Mouse (Mus musculus) skeletal muscle tissue, adult 2 months (tissue): ENCODE results near the gene Gm11114.

Experiments used
- DNase-seq: peaks from one replicate; pipeline ENCODE4 v3.0.0-alpha.2; 2012; ENCODE audit warnings: low read depth, low spot score

Gm11114 gene

DNA sequence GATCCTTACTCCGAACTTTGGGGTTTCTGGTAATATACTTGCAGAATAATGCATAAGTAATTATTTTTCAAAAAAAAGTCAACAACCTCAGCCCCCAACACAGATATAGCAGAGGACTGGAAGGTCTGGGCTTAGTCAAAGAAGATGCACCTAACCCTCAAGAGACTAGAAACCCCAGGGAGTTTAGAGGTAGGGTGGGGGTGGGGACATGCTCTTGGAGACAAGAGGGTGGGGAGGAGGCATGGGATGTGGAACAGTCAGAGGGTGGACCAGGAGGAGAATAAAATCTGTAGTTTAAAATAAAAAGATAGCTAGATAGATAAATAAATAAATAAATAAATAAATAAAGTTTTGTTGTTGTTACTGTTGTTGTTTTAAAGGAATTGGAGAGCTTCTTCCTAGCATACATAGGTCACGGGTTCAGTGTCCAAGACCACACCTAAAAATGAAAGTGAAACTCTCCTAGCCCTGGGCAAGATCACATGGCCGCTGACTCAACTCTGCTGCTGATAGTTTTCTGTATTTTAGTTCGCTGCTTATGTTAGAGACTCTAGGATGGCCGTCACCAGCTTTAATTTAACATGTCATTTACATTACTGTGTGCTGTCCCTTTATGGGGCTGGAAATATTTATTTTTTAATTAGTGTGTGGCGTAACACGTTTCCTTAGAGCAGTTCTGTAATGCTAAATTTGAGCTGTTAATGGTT lies 44.7 kb downstream of the Gm11114 start:
- DNase-seq: no peak
